In the genomic region with DNA sequence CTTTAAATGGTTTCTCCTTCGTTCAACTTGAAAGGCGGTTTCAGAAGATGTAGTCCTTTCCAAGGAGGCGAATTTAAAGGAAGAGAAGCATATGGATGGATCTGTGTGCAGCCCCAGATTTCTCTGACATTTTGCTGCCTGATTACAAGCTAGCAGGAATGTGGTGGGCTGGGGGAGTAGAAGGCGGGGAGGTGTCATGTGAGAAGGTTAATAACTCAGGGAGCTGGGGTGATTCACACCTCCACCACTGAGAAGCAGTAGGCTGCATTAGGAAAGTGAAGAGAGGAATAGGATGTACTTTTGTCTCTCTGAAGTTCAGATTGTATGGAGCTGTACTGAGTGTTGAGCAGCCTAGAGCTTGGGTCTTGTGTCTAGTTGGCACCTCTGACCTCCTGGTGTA, we compare ENCODE assay signal across 8 mouse cellular contexts. TPM values are rescaled to one million over a fixed set of nuclear protein-coding genes. Genes with fewer than 3 reads are reported as not detected.
DNase-seq lines count a peak whose midpoint lies in the region; ATAC-seq and TF ChIP-seq lines count a peak whose summit lies in the region.

No protein-coding gene starts in this region.

- WGBS in kidney, embryonic 15.5 days = 13% methylated on average over 4 of the region's 4 CpGs
- WGBS in hindbrain, embryonic 14.5 days = 42% methylated on average over 4 of the region's 4 CpGs
- WGBS in midbrain, embryonic 16.5 days = 32% methylated on average over 4 of the region's 4 CpGs

- ATAC-seq in kidney, embryonic 15.5 days (replicated peaks; ENCODE audit: low FRiP score) = no peak
- ATAC-seq in hindbrain, embryonic 14.5 days (ENCODE audit: low FRiP score) = no peak
- ATAC-seq in midbrain, embryonic 16.5 days = no peak

- peak overlapping the region; percentile 82 for H3K9ac ChIP-seq in kidney, embryonic 15.5 days
- peak overlapping the region; percentile 80 for H3K9ac ChIP-seq in hindbrain, embryonic 14.5 days
- H3K9ac ChIP-seq in midbrain, embryonic 16.5 days (ENCODE audit: low read depth, low read length) = peak overlapping the region; percentile 90

- no peaks in the 10 kb centered on the region for H3K27me3 ChIP-seq in kidney, embryonic 15.5 days
- no peaks in the 10 kb centered on the region for H3K27me3 ChIP-seq in hindbrain, embryonic 14.5 days (ENCODE audit: control insufficient read depth, insufficient read depth, low read length)
- H3K27me3 ChIP-seq in midbrain, embryonic 16.5 days (ENCODE audit: control insufficient read depth, insufficient read depth, low read depth, low read length) = no peaks in the 10 kb centered on the region

- no peaks in the 10 kb centered on the region for H3K9me3 ChIP-seq in kidney, embryonic 15.5 days (replicated peaks)
- H3K9me3 ChIP-seq in hindbrain, embryonic 14.5 days (ENCODE audit: control insufficient read depth, low read length) = no peaks in the 10 kb centered on the region
- no peaks in the 10 kb centered on the region for H3K9me3 ChIP-seq in midbrain, embryonic 16.5 days (replicated peaks; ENCODE audit: control insufficient read depth, low read length, poor library complexity, severe bottlenecking)

- H3K4me3 ChIP-seq in kidney, embryonic 15.5 days (replicated peaks) = peak overlapping the region; percentile 92
- peak overlapping the region; percentile 85 for H3K4me3 ChIP-seq in bone marrow macrophage, adult 2 months (ENCODE audit: insufficient read depth, low read length)
- H3K4me3 ChIP-seq in hindbrain, embryonic 14.5 days (replicated peaks; ENCODE audit: low read length) = peak overlapping the region; percentile 82
- peak overlapping the region; percentile 87 for H3K4me3 ChIP-seq in midbrain, embryonic 16.5 days (ENCODE audit: low read depth, low read length)

- no peak for TF ChIP-seq CTCF in bone marrow macrophage, adult 2 months (IDR thresholded peaks at IDR 0.05; ENCODE audit: low read depth, low read length)

- no peaks in the 10 kb centered on the region for H3K36me3 ChIP-seq in kidney, embryonic 15.5 days
- H3K36me3 ChIP-seq in hindbrain, embryonic 14.5 days (replicated peaks; ENCODE audit: control insufficient read depth, insufficient read depth) = no peaks in the 10 kb centered on the region
- no peaks in the 10 kb centered on the region for H3K36me3 ChIP-seq in midbrain, embryonic 16.5 days (ENCODE audit: control insufficient read depth, insufficient read depth, low read length)

- no peak overlapping the region for H3K27ac ChIP-seq in kidney, embryonic 15.5 days
- H3K27ac ChIP-seq in bone marrow macrophage, adult 2 months (ENCODE audit: insufficient read depth, low read depth, low read length) = no peak overlapping the region
- no peak overlapping the region for H3K27ac ChIP-seq in hindbrain, embryonic 14.5 days
- H3K27ac ChIP-seq in midbrain, embryonic 16.5 days (ENCODE audit: low read length) = no peak overlapping the region; the same call in 1 of the 2 replicates

- DNase-seq in kidney, adult 9 months = no peak
- no peak for DNase-seq in hindbrain, embryonic 14.5 days (ENCODE audit: low spot score)
- DNase-seq in layer of hippocampus, postnatal 25 days (ENCODE audit: extremely low spot score in 1 of 2, low spot score in 1 of 2) = no peak
- no peak for DNase-seq in frontal cortex, postnatal 14 days (ENCODE audit: low spot score in 2 of 2)
- DNase-seq in right cerebral cortex, postnatal 36 days (ENCODE audit: low spot score in 2 of 2) = no peak

- TF ChIP-seq POLR2A in bone marrow macrophage, adult 2 months (IDR thresholded peaks at IDR 0.05; ENCODE audit: borderline replicate concordance, low read depth, low read length) = no peak

- peak overlapping the region; percentile 90 for H3K4me2 ChIP-seq in kidney, embryonic 15.5 days
- H3K4me2 ChIP-seq in hindbrain, embryonic 14.5 days (replicated peaks) = peak overlapping the region; percentile 93
- H3K4me2 ChIP-seq in midbrain, embryonic 16.5 days (ENCODE audit: low read length) = peak overlapping the region; percentile 99

- peaks cover 32% of the 10 kb centered on the region for H3K4me1 ChIP-seq in kidney, embryonic 15.5 days
- peaks cover 14% of the 10 kb centered on the region for H3K4me1 ChIP-seq in bone marrow macrophage, adult 2 months (ENCODE audit: control insufficient read depth, insufficient read depth, low read length)
- peaks cover 26% of the 10 kb centered on the region for H3K4me1 ChIP-seq in hindbrain, embryonic 14.5 days (replicated peaks; ENCODE audit: control insufficient read depth, insufficient read depth, low read length)
- H3K4me1 ChIP-seq in midbrain, embryonic 16.5 days (ENCODE audit: control insufficient read depth, insufficient read depth, low read length) = peaks cover 28% of the 10 kb centered on the region

RNA-seq across cellular contexts. Expression of gene Ippk, which starts 0.9 kb away (rescaled TPM):
- polyA plus RNA-seq in kidney, embryonic 15.5 days (2015; fragmentation: Nextera tagmentation; extraction: Ambion mirVana) = 16.5 and 17.9 TPM in 2 replicates
- 3.6 and 3.8 TPM in 2 replicates for polyA plus RNA-seq in bone marrow macrophage, adult 2 months (2012; ENCODE audit: insufficient read depth, insufficient read length, missing spikeins)
- polyA plus RNA-seq in hindbrain, embryonic 14.5 days (2014; fragmentation: Nextera tagmentation; extraction: Ambion mirVana) = 13.4 and 13.7 TPM in 2 replicates
- 13.2 and 14.1 TPM in 2 replicates for polyA plus RNA-seq in midbrain, embryonic 16.5 days (2015; fragmentation: Nextera tagmentation; extraction: Ambion mirVana)
- 10 to 100 TPM; 29.8 to 31.1 TPM for total RNA-seq in layer of hippocampus, postnatal 25 days (2021)
